Mouse (Mus musculus): ENCODE data around the gene Ppih. TPM values are rescaled to one million over a fixed set of nuclear protein-coding genes. Genes with fewer than 3 reads are reported as not detected.

The Ppih gene
- polyA plus RNA-seq, 1 experiment from 2014 or later = 109 TPM

- Histone ChIP-seq H3K4me1 (replicated peaks; ENCODE audit: control insufficient read depth, insufficient read depth, low read length) (peaks cover 6% of the 10 kb centered on the region; the same call in 1 of the 2 replicates), H3K36me3 (ENCODE audit: control insufficient read depth, insufficient read depth, low read length) (no peaks in the 10 kb centered on the region), H3K4me2 (replicated peaks; ENCODE audit: low read depth, low read length) (no peak overlapping the region), H3K27ac (ENCODE audit: low read depth, low read length) (no peak overlapping the region), H3K9me3 (ENCODE audit: control insufficient read depth, low read length) (no peaks in the 10 kb centered on the region), H3K9ac (ENCODE audit: low read depth, low read length) (peak overlapping the region; percentile 20; the same call in 1 of the 2 replicates), H3K27me3 (ENCODE audit: control insufficient read depth, insufficient read depth, low read length) (no peaks in the 10 kb centered on the region), H3K4me3 (ENCODE audit: low read depth, low read length) (no peak overlapping the region)
- ATAC-seq (ENCODE audit: low FRiP score) (peak; percentile 59; the same call in 1 of the 2 replicates), DNase-seq (ENCODE audit: low spot score) (peak; percentile 38)
- 31% methylated on average over 9 of the region's 9 CpGs for WGBS
Measured at GRCm38 (mm10) chr4:119254012-119254618, 66.2 kb downstream of the Ppih start.

GRCm38 (mm10) chr4:119252025-119252808 lies 68.1 kb downstream of the Ppih start:
- no peak overlapping the region for H3K4me2 ChIP-seq (replicated peaks; ENCODE audit: low read depth, low read length)
- H3K9ac ChIP-seq (ENCODE audit: low read depth, low read length) = no peak overlapping the region
- peaks cover 6% of the 10 kb centered on the region; the same call in 1 of the 2 replicates for H3K4me1 ChIP-seq (replicated peaks; ENCODE audit: control insufficient read depth, insufficient read depth, low read length)
- ATAC-seq (ENCODE audit: low FRiP score) (no peak), DNase-seq (ENCODE audit: low spot score) (no peak)
- H3K36me3 ChIP-seq (ENCODE audit: control insufficient read depth, insufficient read depth, low read length) = no peaks in the 10 kb centered on the region
- no peak overlapping the region for H3K4me3 ChIP-seq (ENCODE audit: low read depth, low read length)
- no peaks in the 10 kb centered on the region for H3K27me3 ChIP-seq (ENCODE audit: control insufficient read depth, insufficient read depth, low read length)
- WGBS = 70% methylated on average over 7 of the region's 7 CpGs
- no peaks in the 10 kb centered on the region for H3K9me3 ChIP-seq (ENCODE audit: control insufficient read depth, low read length)
- no peak overlapping the region for H3K27ac ChIP-seq (ENCODE audit: low read depth, low read length)

Other genes with a start within 250 kb of the Ppih start
- 134 and 137 TPM in 2 replicates for gene Slc2a1, start 211.8 kb downstream of the Ppih start, polyA plus RNA-seq (2014; fragmentation: Nextera tagmentation; extraction: Ambion mirVana)
- 7.4 and 8.3 TPM in 2 replicates for gene Zfp691, start 146.4 kb downstream of the Ppih start, polyA plus RNA-seq (2014; fragmentation: Nextera tagmentation; extraction: Ambion mirVana)
- gene Ermap, start 130.5 kb downstream of the Ppih start, polyA plus RNA-seq (2014; fragmentation: Nextera tagmentation; extraction: Ambion mirVana) = 9.9 and 11.1 TPM in 2 replicates
- 177 and 201 TPM in 2 replicates for gene Svbp, start 125.2 kb downstream of the Ppih start, polyA plus RNA-seq (2014; fragmentation: Nextera tagmentation; extraction: Ambion mirVana)
- gene Tmem269, start 102.3 kb downstream of the Ppih start, polyA plus RNA-seq (2014; fragmentation: Nextera tagmentation; extraction: Ambion mirVana) = not detected in 2 replicates
- gene AU022252, start 87.8 kb downstream of the Ppih start, polyA plus RNA-seq (2014; fragmentation: Nextera tagmentation; extraction: Ambion mirVana) = 31.1 and 37.0 TPM in 2 replicates
- 15.4 and 17.9 TPM in 2 replicates for gene P3h1, start 87.6 kb downstream of the Ppih start, polyA plus RNA-seq (2014; fragmentation: Nextera tagmentation; extraction: Ambion mirVana)
- 0.18 and 0.25 TPM in 2 replicates for gene Cldn19, start 65.1 kb downstream of the Ppih start, polyA plus RNA-seq (2014; fragmentation: Nextera tagmentation; extraction: Ambion mirVana)
- 1,193 and 1,290 TPM in 2 replicates for gene Ybx1, start 25.9 kb downstream of the Ppih start, polyA plus RNA-seq (2014; fragmentation: Nextera tagmentation; extraction: Ambion mirVana)
- gene Ccdc30, start 95.0 kb upstream of the Ppih start, polyA plus RNA-seq (2014; fragmentation: Nextera tagmentation; extraction: Ambion mirVana) = 12.6 and 13.9 TPM in 2 replicates
- 21.0 and 25.5 TPM in 2 replicates for gene Ppcs, start 101.9 kb upstream of the Ppih start, polyA plus RNA-seq (2014; fragmentation: Nextera tagmentation; extraction: Ambion mirVana)
- gene Zmynd12, start 102.3 kb upstream of the Ppih start, polyA plus RNA-seq (2014; fragmentation: Nextera tagmentation; extraction: Ambion mirVana) = 0.23 and 0.29 TPM in 2 replicates
- 5.7 and 8.1 TPM in 2 replicates for gene Rimkla, start 172.1 kb upstream of the Ppih start, polyA plus RNA-seq (2014; fragmentation: Nextera tagmentation; extraction: Ambion mirVana)
- gene Foxj3, start 216.5 kb upstream of the Ppih start, polyA plus RNA-seq (2014; fragmentation: Nextera tagmentation; extraction: Ambion mirVana) = 20.2 and 23.4 TPM in 2 replicates
- gene Frg2f1, start 219.0 kb upstream of the Ppih start, polyA plus RNA-seq (2014; fragmentation: Nextera tagmentation; extraction: Ambion mirVana) = 2.8 and 4.5 TPM in 2 replicates

All from hindbrain, embryonic 11.5 days (tissue).